Mouse (Mus musculus) midbrain, embryonic 10.5 days (tissue): Measurements from ENCODE around the gene Nepn. TPM values are rescaled to one million over a fixed set of nuclear protein-coding genes. Genes with fewer than 3 reads are reported as not detected.

Experiments used
- DNase-seq: peaks from one replicate; pipeline ENCODE4 v3.0.0-alpha.2; 2017; ENCODE audit warnings: low spot score
- H3K27ac ChIP-seq: fragments of 300-500 bp; sonication (generic); replicated peaks from 2 replicates; pipeline ENCODE4 v1.5.1; 2016; ENCODE audit warnings: mild to moderate bottlenecking
- H3K27me3 ChIP-seq: fragments of 300-500 bp; sonication (generic); 2 replicates; pipeline ENCODE4 v1.6.1; 2016; ENCODE audit warnings: low read depth, mild to moderate bottlenecking; ENCODE audit not compliant: poor library complexity, severe bottlenecking
- H3K36me3 ChIP-seq: fragments of 300-500 bp; sonication (generic); 2 replicates; pipeline ENCODE4 v1.6.1; 2016; ENCODE audit warnings: mild to moderate bottlenecking, moderate library complexity
- H3K4me1 ChIP-seq: fragments of 300-500 bp; sonication (generic); 2 replicates; pipeline ENCODE4 v1.6.1; 2016
- H3K4me3 ChIP-seq: fragments of 300-500 bp; sonication (generic); 2 replicates; pipeline ENCODE4 v1.5.1; 2016; ENCODE audit warnings: mild to moderate bottlenecking, moderate library complexity
- H3K9me3 ChIP-seq: fragments of 300-500 bp; sonication (generic); replicated peaks from 2 replicates; pipeline ENCODE4 v1.6.1; 2016; ENCODE audit warnings: mild to moderate bottlenecking
- WGBS: fragments of 180-500 bp; shearing (Covaris S2); methylation state at CpG from one replicate; pipeline ENCODE4 v1.1.7; 2016; 5-methylcytosine and 5-hydroxymethylcytosine counted together
- polyA plus RNA-seq: library from polyadenylated mRNA; unstranded; fragments of >200 nt; fragmentation: Nextera tagmentation; extraction: Ambion mirVana; gene quantifications from 2 replicates; pipeline ENCODE4 v1.2.1, GENCODE M21; 2016

Nepn gene
- polyA plus RNA-seq, 1 experiment from 2014 or later, result not detected

GRCm38 (mm10) chr10:52434836-52435235, 46.1 kb downstream of the Nepn start:
- Histone ChIP-seq H3K36me3 (peaks cover 90% of the 10 kb centered on the region), H3K9me3 (no peaks in the 10 kb centered on the region), H3K4me1 (no peaks in the 10 kb centered on the region), H3K4me3 (no peak overlapping the region), H3K27ac (no peak overlapping the region), H3K27me3 (no peaks in the 10 kb centered on the region)
- 95% methylated on average over 8 of the region's 8 CpGs for WGBS
- no peak for DNase-seq

Other genes starting within 250 kb of the Nepn start
- not detected in 2 replicates for gene Ros1, start 193.7 kb upstream of the Nepn start, polyA plus RNA-seq
- 20.7 and 23.1 TPM in 2 replicates for gene Dcbld1, start 155.4 kb upstream of the Nepn start, polyA plus RNA-seq
- not detected in 2 replicates for gene Gm26741, start 30.2 kb upstream of the Nepn start, polyA plus RNA-seq
- 16.1 and 18.4 TPM in 2 replicates for gene Gopc, start 6.8 kb upstream of the Nepn start, polyA plus RNA-seq
- gene Nus1, start 28.6 kb downstream of the Nepn start, polyA plus RNA-seq, result 11.3 and 13.1 TPM in 2 replicates